Mouse (Mus musculus) monocyte, adult 2 months (primary cell): ENCODE results near the gene Strn.
A peak's percentile ranks its signal among the peaks of the same experiment; 100 is the strongest.

Experiments used
- DNase-seq, 2 experiments: peaks; one replicate each; pipeline ENCODE4 v3.0.0; 2022; ENCODE audit warnings: low spot score in 2 of 2, low read depth in 1 of 2

The Strn gene

GRCm38 (mm10) chr17:78618164-78618693 is 118.8 kb downstream of the Strn start:
- no peak for DNase-seq

- DNase-seq, result no peak
These were observed 121.9 kb downstream of the Strn start for GRCm38 (mm10) chr17:78615096-78615495.

- no peak for DNase-seq
These were observed 122.5 kb downstream of the Strn start for GRCm38 (mm10) chr17:78614481-78614880.

- DNase-seq, result no peak
These were observed 125.9 kb downstream of the Strn start for GRCm38 (mm10) chr17:78611117-78611516.

GRCm38 (mm10) chr17:78609191-78609855 is 127.7 kb downstream of the Strn start:
- no peak for DNase-seq

- DNase-seq, result no peak
These were observed 128.3 kb downstream of the Strn start for GRCm38 (mm10) chr17:78608716-78609115.

- DNase-seq, result no peak
These were observed 128.8 kb downstream of the Strn start for GRCm38 (mm10) chr17:78608135-78608670.

GRCm38 (mm10) chr17:78604431-78604830 is 132.6 kb downstream of the Strn start:
- peak in 1 of 2 experiments; percentile 25 for DNase-seq

- peak in 1 of 2 experiments; percentile 25 for DNase-seq
These were observed 133.1 kb downstream of the Strn start for GRCm38 (mm10) chr17:78603872-78604271.

GRCm38 (mm10) chr17:78602316-78602715 is 134.7 kb downstream of the Strn start:
- DNase-seq, result no peak

GRCm38 (mm10) chr17:78601601-78602000 is 135.4 kb downstream of the Strn start:
- no peak for DNase-seq

- DNase-seq, result no peak
These were observed 136.0 kb downstream of the Strn start for GRCm38 (mm10) chr17:78601042-78601441.
